Mouse (Mus musculus) kidney, postnatal 14 days (tissue): Measurements from ENCODE around the gene Cnpy2.
A peak's percentile ranks its signal among the peaks of the same experiment; 100 is the strongest.
"Not testable (repeated sequence)": the region's sequence is repeated elsewhere in the genome, so short reads cannot be mapped to it uniquely, and the experiment has no call there.

Source experiments
- DNase-seq: peaks from one replicate; pipeline ENCODE4 v3.0.0; 2022; ENCODE audit warnings: mixed read lengths

Cnpy2 gene

GRCm38 (mm10) chr10:128321641-128322040 lies 618 bp upstream of the Cnpy2 start:
- no peak for DNase-seq

GRCm38 (mm10) chr10:128323516-128323915 lies 1.3 kb downstream of the Cnpy2 start:
- no peak for DNase-seq

DNA sequence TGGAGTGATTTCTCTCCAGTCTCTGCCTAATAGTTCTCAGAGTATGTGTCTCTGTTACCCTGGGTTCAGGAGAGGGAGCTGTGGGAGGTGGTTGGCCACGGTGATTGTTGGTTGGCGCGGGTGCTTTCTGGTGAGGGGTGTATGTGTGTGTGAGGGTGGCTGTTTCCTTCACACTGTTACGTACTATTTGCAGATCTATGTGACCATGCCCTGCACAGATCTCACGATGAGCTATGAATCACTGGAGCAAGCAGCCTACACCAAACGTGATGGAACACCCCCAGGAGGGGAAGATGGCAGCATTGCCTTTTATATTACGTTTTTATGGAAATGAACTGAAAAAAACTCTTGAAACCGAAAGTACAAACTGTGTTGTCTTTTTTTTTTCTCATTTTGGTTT lies 4.6 kb downstream of the Cnpy2 start:
- no peak for DNase-seq

DNA sequence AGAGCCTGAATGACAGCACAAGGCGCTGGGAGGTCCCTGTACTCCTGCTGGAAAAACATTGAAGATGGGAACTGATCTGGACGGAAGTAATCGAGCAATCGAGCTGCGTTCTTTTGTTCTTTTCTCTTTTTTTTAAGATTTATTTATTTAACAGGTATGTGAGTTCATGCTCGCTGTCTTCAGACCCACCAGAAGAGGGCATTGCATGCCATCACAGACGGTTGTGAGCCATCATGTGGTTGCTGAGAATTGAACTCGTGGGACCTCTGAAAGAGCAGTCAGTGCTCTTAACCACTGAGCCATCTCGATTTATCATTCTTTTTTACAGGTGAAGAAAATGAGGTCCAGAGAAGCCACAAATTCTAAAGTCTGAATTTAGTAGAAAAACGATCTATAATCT lies 5.4 kb downstream of the Cnpy2 start:
- no peak for DNase-seq

DNA sequence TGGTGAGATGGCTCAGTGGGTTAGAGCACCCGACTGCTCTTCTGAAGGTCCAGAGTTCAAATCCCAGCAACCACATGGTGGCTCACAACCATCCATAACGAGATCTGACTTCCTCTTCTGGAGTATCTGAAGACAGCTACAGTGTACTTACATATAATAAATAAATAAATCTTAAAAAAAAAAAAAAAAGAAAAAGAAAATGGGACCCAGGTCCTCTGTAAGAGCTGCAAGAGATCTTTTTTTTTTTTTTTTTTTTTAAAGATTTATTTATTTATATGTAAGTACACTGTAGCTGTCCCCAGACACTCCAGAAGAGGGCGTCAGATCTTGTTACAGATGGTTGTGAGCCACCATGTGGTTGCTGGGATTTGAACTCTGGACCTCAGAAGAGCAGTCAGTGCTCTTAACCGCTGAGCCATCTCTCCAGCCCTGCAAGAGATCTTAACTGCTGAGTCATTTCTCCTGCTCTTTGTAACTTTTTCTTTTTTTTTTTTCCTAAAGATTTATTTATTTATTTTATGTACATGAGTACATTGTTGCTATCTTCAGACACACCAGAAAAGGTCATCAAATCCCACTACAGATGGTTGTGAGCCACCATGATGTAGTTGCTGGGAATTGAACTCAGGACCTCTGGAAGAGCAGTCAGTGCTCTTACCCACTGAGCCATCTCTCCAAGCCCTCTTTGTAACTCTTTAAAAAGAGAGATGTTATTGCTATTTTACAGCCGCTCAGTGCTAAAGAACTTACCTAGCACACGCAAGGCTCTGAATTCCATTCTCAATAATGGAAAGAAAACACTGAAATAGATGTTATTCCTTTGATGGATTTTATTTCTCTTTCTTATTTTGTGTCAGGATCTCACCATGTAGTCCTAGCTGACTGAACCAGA lies 10.3 kb downstream of the Cnpy2 start:
- not testable (repeated sequence) for DNase-seq

- DNase-seq = peak; percentile 85
These were observed 13.3 kb downstream of the Cnpy2 start for GRCm38 (mm10) chr10:128335582-128335981.

- no peak for DNase-seq
These were observed 13.9 kb downstream of the Cnpy2 start for GRCm38 (mm10) chr10:128336195-128336594.

DNA sequence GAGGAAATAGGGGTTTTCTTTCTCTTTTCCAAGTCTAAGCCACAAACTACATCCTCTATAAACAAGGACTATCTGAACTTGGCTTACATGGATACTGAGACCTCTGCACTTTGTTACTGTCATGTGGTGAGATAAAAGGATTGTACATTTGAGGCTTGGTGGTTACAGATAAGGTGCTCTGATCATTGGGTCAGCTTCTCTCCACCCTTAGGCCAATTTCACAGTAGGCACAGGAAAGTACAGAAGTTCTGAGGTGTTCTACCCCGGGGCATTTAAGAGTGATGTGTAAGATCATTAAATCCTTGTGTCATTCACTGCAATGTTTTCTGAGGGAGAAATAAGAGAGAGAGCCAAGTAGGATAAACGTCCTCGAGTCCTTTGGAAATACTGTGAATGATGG lies 14.3 kb downstream of the Cnpy2 start:
- no peak for DNase-seq

- peak; percentile 98 for DNase-seq
These were observed 15.3 kb downstream of the Cnpy2 start, which contains the start of gene Cs for GRCm38 (mm10) chr10:128337306-128338181. Gene Cs (plus strand): TSS chr10:128337734.

DNA sequence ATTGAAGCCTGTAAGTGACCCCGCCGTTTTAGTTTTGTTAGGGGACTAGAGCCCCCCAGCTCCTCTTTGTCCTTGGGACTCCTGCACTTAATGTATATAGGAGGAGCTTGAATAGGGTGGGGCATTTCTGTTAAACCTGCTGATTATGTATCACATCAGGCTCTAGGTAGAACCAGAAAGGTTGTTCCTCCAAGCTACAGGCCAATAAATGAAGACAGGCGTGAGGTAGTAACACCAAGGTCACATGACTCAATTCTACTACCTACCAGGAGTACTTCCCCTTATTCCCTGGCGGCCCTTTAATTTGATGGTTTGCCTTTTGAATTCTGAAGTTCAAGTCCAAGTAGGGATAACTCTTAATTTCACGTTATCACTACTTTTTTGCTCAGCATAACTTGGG lies 16.2 kb downstream of the Cnpy2 start:
- no peak for DNase-seq

GRCm38 (mm10) chr10:128338948-128339347 lies 16.7 kb downstream of the Cnpy2 start:
- no peak for DNase-seq

- no peak for DNase-seq
These were observed 18.0 kb downstream of the Cnpy2 start for GRCm38 (mm10) chr10:128340257-128340656.

DNA sequence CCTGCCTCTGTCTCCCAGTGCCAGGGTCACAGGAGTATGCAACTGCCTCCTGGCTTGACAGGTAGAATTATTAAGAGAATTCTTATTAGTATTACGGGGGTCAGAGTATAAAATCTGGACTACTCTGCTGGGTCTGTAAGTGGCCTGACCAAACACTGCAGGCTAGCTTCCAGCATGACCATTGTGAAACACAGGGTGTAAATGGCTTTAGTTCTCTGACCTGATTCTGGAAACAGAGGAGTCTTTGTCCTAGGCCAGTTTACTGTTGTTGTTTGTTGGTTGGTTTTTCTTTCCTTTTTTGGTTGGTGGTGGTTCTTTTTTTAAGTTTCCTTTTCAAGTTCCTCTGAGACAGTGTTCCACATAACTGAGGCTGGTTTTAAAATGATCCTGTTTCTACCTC lies 21.2 kb downstream of the Cnpy2 start:
- no peak for DNase-seq

DNA sequence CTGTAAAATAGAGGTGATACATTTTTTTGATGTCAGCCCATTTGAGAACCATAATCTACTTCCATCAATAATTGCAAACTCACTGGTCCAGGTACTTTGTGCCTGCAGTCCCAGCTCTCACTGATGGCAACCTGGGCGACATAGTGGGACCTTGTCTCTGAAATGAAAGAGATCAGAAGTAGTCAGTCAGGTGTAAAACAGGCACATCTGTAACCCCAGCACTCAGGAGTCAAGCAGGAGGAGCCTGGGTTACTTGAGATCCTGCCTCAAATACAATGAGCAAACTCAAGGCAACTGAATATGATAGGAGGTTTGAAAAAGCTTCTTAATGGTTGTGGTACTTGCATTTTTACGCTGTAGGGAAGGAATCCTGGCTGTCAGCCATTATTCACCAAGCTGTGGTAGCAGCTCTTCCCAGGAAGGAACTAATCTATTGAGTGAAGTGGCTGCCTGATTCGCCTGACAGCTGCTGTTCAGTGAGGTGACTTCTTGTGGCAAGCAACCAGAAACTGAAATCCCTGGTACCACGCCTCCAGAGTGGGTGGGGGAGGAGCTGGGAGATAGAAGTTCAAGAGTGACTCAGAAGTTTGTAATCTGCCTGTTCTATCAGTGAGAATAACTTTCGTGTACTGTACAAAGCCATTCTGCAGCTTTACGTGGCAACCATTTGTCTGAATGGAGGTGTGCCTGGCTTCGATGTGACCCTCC lies 22.5 kb downstream of the Cnpy2 start:
- peak; percentile 82 for DNase-seq

DNA sequence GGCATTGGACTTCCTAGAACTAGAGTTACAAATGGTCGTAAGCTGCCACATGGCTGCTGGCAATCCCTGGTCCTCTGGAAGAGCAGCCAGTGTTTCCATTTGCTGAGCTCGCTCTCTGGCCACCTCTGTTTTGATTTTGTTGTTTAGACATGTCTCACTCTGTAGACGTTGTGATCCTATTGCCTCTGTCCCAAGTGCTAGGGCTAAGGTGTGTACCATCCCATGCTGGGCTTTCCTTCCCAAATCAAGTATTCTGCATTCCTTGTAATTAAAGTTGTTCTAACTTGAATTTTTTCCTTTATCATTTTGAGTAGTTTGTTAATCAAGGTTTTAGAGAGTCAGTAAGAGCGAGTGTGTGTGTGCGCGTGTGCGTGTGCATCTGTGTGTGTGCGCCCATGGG lies 25.3 kb downstream of the Cnpy2 start:
- DNase-seq = no peak

DNA sequence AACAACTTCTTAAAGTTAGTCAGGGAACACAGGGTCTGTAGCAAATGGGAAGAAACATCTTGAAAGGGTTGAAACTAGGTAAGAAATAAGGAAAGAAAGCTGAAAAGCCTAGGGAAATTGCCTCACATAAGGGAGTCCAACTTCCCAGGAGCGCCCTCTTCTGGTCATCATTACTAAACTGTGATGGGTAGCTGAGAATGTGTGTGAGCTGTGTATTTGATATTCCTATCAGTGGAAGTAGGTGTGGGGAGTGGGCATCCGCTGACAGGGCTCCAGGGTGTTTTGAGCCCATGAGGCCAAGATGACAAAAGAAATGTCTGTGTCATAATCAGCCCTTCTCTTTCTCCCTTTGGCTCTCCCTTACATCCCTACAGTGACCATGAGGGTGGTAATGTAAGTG lies 36.5 kb downstream of the Cnpy2 start:
- DNase-seq = peak; percentile 63

DNA sequence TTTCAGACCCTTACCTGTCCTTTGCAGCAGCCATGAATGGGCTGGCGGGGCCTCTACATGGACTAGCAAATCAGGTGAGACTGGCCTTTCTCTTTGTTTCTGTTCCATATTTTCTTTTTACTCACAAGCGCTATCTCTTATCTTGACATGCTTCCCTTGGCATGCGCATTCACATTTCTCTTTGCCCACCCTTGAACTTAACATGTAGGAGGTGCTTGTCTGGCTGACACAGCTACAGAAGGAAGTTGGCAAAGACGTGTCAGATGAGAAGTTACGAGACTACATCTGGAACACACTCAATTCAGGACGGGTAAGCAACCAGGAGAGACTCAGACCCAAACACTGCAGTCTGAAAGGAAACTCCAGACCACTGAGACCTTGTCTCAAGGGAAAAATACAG lies 37.0 kb downstream of the Cnpy2 start:
- DNase-seq = no peak

DNA sequence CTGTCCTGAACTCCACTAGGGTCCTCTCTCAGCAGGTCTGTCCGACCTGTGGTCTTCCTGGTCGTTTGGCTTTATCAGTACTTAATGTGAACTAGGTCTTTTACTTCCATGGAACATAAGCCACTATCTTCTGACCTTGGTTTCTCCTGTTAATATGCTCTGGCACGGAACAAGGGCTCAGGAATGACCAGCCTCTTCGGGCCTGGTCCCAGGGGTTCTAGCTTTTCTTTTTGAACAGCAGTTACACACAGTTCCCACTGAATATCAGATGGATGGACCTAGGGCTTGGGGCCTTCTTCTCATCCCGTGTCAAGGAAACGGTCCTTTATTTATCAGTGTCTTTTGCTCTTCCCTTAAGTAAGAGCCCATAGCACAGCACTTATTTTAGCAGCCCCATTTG lies 39.6 kb downstream of the Cnpy2 start:
- DNase-seq = no peak

GRCm38 (mm10) chr10:128362568-128362967 lies 40.3 kb downstream of the Cnpy2 start:
- peak; percentile 47 for DNase-seq

- no peak for DNase-seq
These were observed 45.7 kb downstream of the Cnpy2 start for GRCm38 (mm10) chr10:128367899-128368401.

DNA sequence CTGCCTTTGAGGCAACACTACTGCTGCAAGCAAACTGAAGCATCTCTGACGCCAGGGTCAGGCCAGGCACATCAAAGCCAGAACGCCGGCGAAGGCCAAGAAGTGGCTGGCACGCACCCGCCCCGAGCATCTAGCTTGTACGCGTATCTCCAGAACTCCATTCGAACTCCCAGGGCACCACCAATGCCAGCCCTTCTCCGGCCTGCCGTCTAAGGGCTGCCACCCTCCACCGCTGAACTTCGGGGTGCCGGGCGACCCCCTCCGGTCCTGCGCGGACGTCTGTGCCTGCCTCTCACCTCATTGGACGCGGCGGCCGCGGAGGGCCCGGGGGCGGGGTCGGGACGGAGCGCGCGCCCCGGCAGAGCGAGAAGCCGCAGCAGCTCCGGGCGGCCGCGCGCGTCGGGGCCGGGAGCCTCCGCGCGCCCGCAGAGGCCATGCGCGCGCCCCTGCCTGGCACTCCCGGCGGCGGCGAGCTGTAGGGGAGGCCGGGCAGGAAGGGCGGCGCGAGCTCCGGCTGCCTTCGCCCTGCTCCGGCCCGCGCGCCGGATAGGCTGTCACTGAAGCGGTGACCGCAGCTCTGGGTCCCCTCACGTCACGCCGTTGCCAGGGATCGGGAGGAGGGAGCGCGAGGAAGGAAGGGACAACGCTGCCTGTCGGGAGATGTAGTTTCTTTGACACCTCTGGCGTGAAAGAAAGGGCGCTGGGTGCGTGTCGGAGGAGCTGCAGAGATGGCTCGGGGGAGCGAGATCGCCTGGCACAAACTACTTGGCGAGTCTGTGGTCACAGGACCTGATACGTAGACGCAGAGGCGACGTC lies 46.4 kb downstream of the Cnpy2 start, which contains the start of gene Coq10a:
Coq10a (minus strand) TSS at position 596 of the 816 bp plus-strand sequence.
- peak; percentile 95 for DNase-seq

- DNase-seq = no peak
These were observed 46.9 kb downstream of the Cnpy2 start for GRCm38 (mm10) chr10:128369218-128369543.
